Mouse (Mus musculus) heart, postnatal 0 days (tissue): Measurements from ENCODE around the gene Pafah1b2. TPM values are rescaled to one million over a fixed set of nuclear protein-coding genes. Genes with fewer than 3 reads are reported as not detected.

ENCODE experiments used
- ATAC-seq: fragments of 200-750 bp; cut with Nextera tagmentation; 2 replicates; pipeline ENCODE4 v1.8.0; 2017; ENCODE audit warnings: low read depth, moderate number of reproducible peaks, moderate library complexity; ENCODE audit not compliant: insufficient read depth
- DNase-seq: peaks from one replicate; pipeline ENCODE4 v3.0.0-alpha.2; 2016; ENCODE audit warnings: low spot score
- H3K27ac ChIP-seq: fragments of 300-500 bp; sonication (generic); 2 replicates; pipeline ENCODE4 v1.5.1; 2014; ENCODE audit warnings: low read depth, mild to moderate bottlenecking
- H3K27me3 ChIP-seq: fragments of 300-500 bp; sonication (generic); 2 replicates; pipeline ENCODE4 v1.6.1; 2014; ENCODE audit warnings: low read length, mixed read lengths; ENCODE audit not compliant: control insufficient read depth, insufficient read depth
- H3K36me3 ChIP-seq: fragments of 300-500 bp; sonication (generic); replicated peaks from 2 replicates; pipeline ENCODE4 v1.6.1; 2014; ENCODE audit warnings: low read length, mixed read lengths; ENCODE audit not compliant: control insufficient read depth, insufficient read depth
- H3K4me1 ChIP-seq: fragments of 300-500 bp; sonication (generic); 2 replicates; pipeline ENCODE4 v1.6.1; 2014; ENCODE audit warnings: antibody characterized with exemption; ENCODE audit not compliant: control insufficient read depth, insufficient read depth
- H3K4me2 ChIP-seq: fragments of 300-500 bp; sonication (generic); 2 replicates; pipeline ENCODE4 v1.6.1; 2014; ENCODE audit warnings: low read depth, mild to moderate bottlenecking, low read length, moderate library complexity
- H3K4me3 ChIP-seq: fragments of 300-500 bp; sonication (generic); 2 replicates; pipeline ENCODE4 v1.5.1; 2014; ENCODE audit warnings: low read depth, low read length
- H3K9ac ChIP-seq: fragments of 300-500 bp; sonication (generic); replicated peaks from 2 replicates; pipeline ENCODE4 v1.6.1; 2014; ENCODE audit warnings: low read depth, low read length, mixed read lengths
- H3K9me3 ChIP-seq: fragments of 300-500 bp; sonication (generic); replicated peaks from 2 replicates; pipeline ENCODE4 v1.6.1; 2016; ENCODE audit warnings: low read length; ENCODE audit not compliant: control insufficient read depth
- CTCF ChIP-seq: IDR thresholded peaks from 2 replicates; pipeline ENCODE4 v1.5.1; 2016; ENCODE audit warnings: antibody characterized with exemption, control low read depth, low read depth
- EP300 ChIP-seq: IDR thresholded peaks from 2 replicates; pipeline ENCODE4 v1.6.1; 2016; ENCODE audit warnings: antibody characterized with exemption, low read depth
- WGBS: fragments of 180-500 bp; shearing (Covaris S2); extraction: QIAGEN DNeasy Blood & Tissue Kit; methylation state at CpG from one replicate; pipeline ENCODE4 v1.1.7; 2014; 5-methylcytosine and 5-hydroxymethylcytosine counted together
- polyA plus RNA-seq: library from polyadenylated mRNA; unstranded; fragments of >200 nt; fragmentation: Nextera tagmentation; extraction: Ambion mirVana; gene quantifications from 2 replicates; pipeline ENCODE4 v1.2.1, GENCODE M21; 2015
- total RNA-seq: library from RNA; depleted of rRNA; stranded (reverse); fragments of >200 nt; gene quantifications from 2 replicates; pipeline ENCODE4 v1.2.3, GENCODE M21; 2014; ENCODE audit warnings: low replicate concordance

Gene Pafah1b2
- total and polyA plus RNA-seq, 2 experiments from 2014 or later: 41.0 to 92.8 TPM

DNA sequence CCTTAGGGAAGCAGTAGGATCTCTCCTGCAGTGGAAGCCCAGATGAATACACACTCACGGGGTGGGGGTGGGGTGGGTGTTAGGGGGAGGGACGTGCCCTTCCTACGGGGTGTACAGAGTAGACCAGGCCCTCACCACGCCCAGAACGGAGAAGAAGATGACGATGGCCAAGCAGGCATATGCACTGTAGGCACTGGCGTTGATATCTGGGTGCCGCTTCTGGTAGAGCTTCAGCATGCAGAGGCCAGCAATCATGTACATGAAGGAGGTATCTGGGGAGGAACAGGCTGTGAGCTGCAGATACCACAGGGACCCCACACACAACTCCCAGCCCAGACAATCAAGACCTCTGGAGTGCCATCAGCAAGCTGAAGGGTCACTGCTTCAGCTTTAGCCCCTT, 69.6 kb downstream of the Pafah1b2 start:
- Histone ChIP-seq H3K27me3 (no peaks in the 10 kb centered on the region), H3K4me2 (no peak overlapping the region), H3K9me3 (no peaks in the 10 kb centered on the region), H3K9ac (no peak overlapping the region), H3K36me3 (peaks cover 85% of the 10 kb centered on the region), H3K4me1 (no peaks in the 10 kb centered on the region), H3K4me3 (no peak overlapping the region), H3K27ac (no peak overlapping the region)
- no peak for DNase-seq
- no peak for TF ChIP-seq EP300
- no peak for TF ChIP-seq CTCF
- ATAC-seq: no peak
- 90% methylated on average over 8 of the region's 8 CpGs for WGBS

DNA sequence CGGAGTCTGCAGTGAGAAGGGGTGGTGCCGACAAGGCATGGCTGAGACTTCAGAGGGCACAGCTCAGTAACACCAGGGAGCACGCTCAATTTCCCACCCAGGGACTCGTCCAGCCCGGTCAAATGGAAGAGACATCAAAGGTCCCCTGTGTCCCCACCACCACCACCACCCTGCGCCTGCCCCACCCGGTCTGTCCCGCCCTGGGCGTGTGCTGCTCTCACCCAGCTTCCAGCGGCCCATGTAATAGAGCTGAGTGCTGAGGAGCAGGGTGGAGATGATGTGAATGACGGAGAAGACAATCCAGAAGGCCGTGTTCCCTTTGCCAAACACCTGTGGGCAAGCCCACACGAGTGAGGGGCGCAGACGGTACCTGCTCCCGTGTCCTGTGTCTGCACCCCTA, 70.0 kb downstream of the Pafah1b2 start:
- Histone ChIP-seq H3K4me3 (no peak overlapping the region), H3K27ac (no peak overlapping the region), H3K4me2 (no peak overlapping the region), H3K9ac (no peak overlapping the region), H3K4me1 (no peaks in the 10 kb centered on the region), H3K27me3 (no peaks in the 10 kb centered on the region), H3K9me3 (no peaks in the 10 kb centered on the region), H3K36me3 (peaks cover 80% of the 10 kb centered on the region)
- TF ChIP-seq EP300 (no peak), CTCF (no peak)
- WGBS: 91% methylated on average over 16 of the region's 16 CpGs
- ATAC-seq: no peak
- DNase-seq: no peak

DNA sequence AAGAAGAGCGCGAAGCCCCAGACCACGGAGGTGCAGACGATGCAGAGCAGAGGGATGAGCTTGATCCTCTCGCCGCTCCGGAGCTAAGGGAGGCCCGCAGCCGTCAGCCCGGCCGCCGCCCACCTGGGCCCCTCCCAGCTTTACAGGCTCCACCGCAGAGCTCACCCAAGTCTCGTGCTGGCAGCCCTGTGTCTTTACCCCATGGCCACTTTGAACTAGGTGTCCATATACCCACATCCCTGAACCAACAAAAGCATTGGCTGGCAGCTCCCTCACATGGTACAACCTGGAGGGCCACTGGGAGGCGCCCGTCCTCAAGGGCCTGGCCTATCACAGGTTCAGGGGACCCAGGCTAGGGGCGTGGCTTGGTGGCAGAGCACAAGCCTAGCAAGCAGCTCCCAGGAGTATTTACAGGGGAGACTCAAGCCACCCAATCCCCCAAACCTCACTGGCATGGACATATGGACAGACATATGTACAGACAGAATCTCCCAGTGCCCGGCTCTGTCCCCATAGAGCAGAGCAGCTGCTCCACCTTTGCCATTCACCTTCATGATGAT, 71.1 kb downstream of the Pafah1b2 start:
- H3K9ac ChIP-seq: no peak overlapping the region
- WGBS: 61% methylated on average over 18 of the region's 18 CpGs
- H3K27me3 ChIP-seq: no peaks in the 10 kb centered on the region
- H3K9me3 ChIP-seq: no peaks in the 10 kb centered on the region
- no peak overlapping the region for H3K4me3 ChIP-seq
- no peak overlapping the region for H3K4me2 ChIP-seq
- DNase-seq: no peak
- ATAC-seq: no peak; the same call in 1 of the 2 replicates
- no peak overlapping the region for H3K27ac ChIP-seq
- TF ChIP-seq CTCF: no peak
- TF ChIP-seq EP300: no peak
- H3K4me1 ChIP-seq: no peaks in the 10 kb centered on the region
- peaks cover 70% of the 10 kb centered on the region for H3K36me3 ChIP-seq

DNA sequence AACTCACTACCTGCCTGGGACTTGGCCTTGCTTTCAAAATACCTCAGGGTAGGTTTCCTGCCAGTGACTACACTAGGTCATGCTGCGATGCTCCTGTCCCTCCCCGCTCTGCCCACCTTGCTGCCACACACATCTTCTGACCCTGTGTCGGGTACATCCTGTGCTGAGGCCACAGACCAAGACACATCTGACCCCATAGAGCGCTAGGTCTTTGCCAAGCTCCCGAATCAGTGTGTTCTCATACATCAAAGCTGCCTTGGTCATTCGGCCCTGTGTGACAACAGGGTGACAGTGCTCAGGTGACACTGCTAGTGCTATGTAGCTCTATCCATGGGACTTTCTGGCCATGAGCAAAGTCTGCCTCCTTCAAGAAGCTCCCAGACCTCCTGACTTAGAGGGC, 72.7 kb downstream of the Pafah1b2 start:
- no peak for ATAC-seq
- Histone ChIP-seq H3K27me3 (no peaks in the 10 kb centered on the region), H3K4me1 (0 out of 2 replicates have a peak, but pooled peaks cover 3% of the 10 kb centered on the region), H3K4me2 (no peak overlapping the region), H3K9me3 (no peaks in the 10 kb centered on the region), H3K27ac (no peak overlapping the region), H3K36me3 (peaks cover 54% of the 10 kb centered on the region), H3K4me3 (no peak overlapping the region), H3K9ac (no peak overlapping the region)
- no peak for DNase-seq
- WGBS: 92% methylated on average over 6 of the region's 6 CpGs
- TF ChIP-seq CTCF (no peak), EP300 (no peak)

DNA sequence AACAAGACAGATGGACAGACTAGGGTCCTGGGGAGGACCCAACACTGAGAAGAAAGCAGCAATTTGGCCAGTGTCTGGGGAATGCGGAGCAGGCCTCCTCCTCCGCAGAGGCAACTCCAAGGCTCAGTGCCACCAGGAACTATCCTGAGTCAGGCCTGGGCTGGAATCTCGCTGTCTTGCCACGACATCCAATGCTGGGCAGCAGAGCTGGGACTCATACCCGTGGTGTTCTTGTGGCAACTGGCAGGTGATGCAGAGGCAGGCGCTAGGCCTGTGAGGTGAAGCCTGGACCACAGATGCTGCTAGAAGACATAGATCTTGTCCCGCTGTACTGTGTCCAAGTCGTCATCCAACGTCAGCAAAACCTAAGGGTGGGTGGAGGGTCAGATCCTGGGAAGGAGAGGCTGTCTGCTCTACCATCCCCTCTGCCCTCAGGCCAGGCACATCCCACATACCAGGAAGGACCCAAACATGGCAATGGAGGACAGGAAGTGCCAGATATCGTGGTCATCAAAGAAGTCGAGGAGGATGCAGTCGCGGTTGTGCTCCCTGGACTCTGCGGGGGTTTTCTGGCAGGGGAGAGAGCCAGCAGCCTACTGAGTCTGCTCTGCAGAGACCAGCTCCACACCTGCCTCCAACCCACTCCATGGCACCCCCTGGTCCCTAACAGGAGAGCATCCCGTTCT, 73.4 kb downstream of the Pafah1b2 start:
- H3K9ac ChIP-seq: no peak overlapping the region
- no peaks in the 10 kb centered on the region for H3K9me3 ChIP-seq
- H3K36me3 ChIP-seq: peaks cover 47% of the 10 kb centered on the region
- H3K4me2 ChIP-seq: no peak overlapping the region
- WGBS: 71% methylated on average over 15 of the region's 15 CpGs
- no peak for ATAC-seq
- H3K27ac ChIP-seq: no peak overlapping the region
- DNase-seq: no peak
- no peaks in the 10 kb centered on the region for H3K27me3 ChIP-seq
- no peak overlapping the region for H3K4me3 ChIP-seq
- 0 out of 2 replicates have a peak, but pooled peaks cover 3% of the 10 kb centered on the region for H3K4me1 ChIP-seq
- TF ChIP-seq CTCF (no peak), EP300 (no peak)
